Mouse (Mus musculus) small intestine, adult 2 months (tissue): ENCODE data around the gene Hist1h2bg. TPM values are rescaled to one million over a fixed set of nuclear protein-coding genes. Genes with fewer than 3 reads are reported as not detected.

Source experiments
- H3K27ac ChIP-seq: fragments of 200-500 bp; 2 replicates; pipeline ENCODE4 v1.5.1; 2012; ENCODE audit warnings: low read depth, low read length, control low read depth, inconsistent platforms; ENCODE audit not compliant: insufficient read depth
- H3K27me3 ChIP-seq: fragments of 200-500 bp; 2 replicates; pipeline ENCODE4 v1.6.1; 2012; ENCODE audit warnings: mild to moderate bottlenecking, moderate library complexity, low read length, inconsistent platforms; ENCODE audit not compliant: control insufficient read depth, insufficient read depth
- H3K36me3 ChIP-seq: fragments of 200-500 bp; 2 replicates; pipeline ENCODE4 v1.6.1; 2012; ENCODE audit warnings: mild to moderate bottlenecking, low read length, control low read depth, inconsistent platforms; ENCODE audit not compliant: control insufficient read depth, insufficient read depth
- H3K4me1 ChIP-seq: fragments of 200-500 bp; 2 replicates; pipeline ENCODE4 v1.6.1; 2012; ENCODE audit warnings: low read length, inconsistent platforms, mixed read lengths; ENCODE audit not compliant: control insufficient read depth, insufficient read depth, insufficient read length
- H3K4me3 ChIP-seq: fragments of 200-500 bp; 2 replicates; pipeline ENCODE4 v1.5.1; 2012; ENCODE audit warnings: low read depth, mild to moderate bottlenecking, control low read depth, inconsistent platforms, low read length, moderate library complexity
- CTCF ChIP-seq: fragments of 200-500 bp; IDR thresholded peaks from 2 replicates; pipeline ENCODE4 v1.5.1; 2012; ENCODE audit warnings: low read depth, mild to moderate bottlenecking, control low read depth, inconsistent platforms, low read length, moderate library complexity, mixed read lengths; ENCODE audit not compliant: insufficient replicate concordance, insufficient read length; ENCODE audit errors: extremely low read depth
- POLR2A ChIP-seq: fragments of 200-500 bp; IDR thresholded peaks from 2 replicates; pipeline ENCODE4 v1.6.1; 2012; ENCODE audit warnings: low read depth, mild to moderate bottlenecking, control low read depth, inconsistent platforms, low read length, moderate library complexity
- WGBS: fragments of 180-500 bp; shearing (Covaris S2); methylation state at CpG from one replicate; pipeline ENCODE4 v1.1.7; 2018; 5-methylcytosine and 5-hydroxymethylcytosine counted together
- polyA plus RNA-seq: library from polyadenylated mRNA; depleted of rRNA; stranded (reverse); fragments of >200 nt; gene quantifications from 2 replicates; pipeline ENCODE4 v1.2.3, GENCODE M21; 2012

The Hist1h2bg gene
- polyA plus RNA-seq, 1 experiment, result 51.3 TPM

- Histone ChIP-seq H3K4me1 (no peaks in the 10 kb centered on the region), H3K36me3 (no peaks in the 10 kb centered on the region), H3K4me3 (peak overlapping the region; percentile 73), H3K27me3 (no peaks in the 10 kb centered on the region), H3K27ac (no peak overlapping the region)
- TF ChIP-seq CTCF (no peak), POLR2A (no peak)
- WGBS, result 33% methylated on average over 7 of the region's 7 CpGs
Measured at GRCm38 (mm10) chr13:23576351-23576881, 5.2 kb downstream of the Hist1h2bg start.

- Histone ChIP-seq H3K27ac (no peak overlapping the region), H3K36me3 (no peaks in the 10 kb centered on the region), H3K4me3 (no peak overlapping the region), H3K27me3 (no peaks in the 10 kb centered on the region), H3K4me1 (no peaks in the 10 kb centered on the region)
- 49% methylated on average over 6 of the region's 6 CpGs for WGBS
- no peak for TF ChIP-seq POLR2A
- TF ChIP-seq CTCF, result no peak
Measured at GRCm38 (mm10) chr13:23576906-23577639, 5.9 kb downstream of the Hist1h2bg start.

GRCm38 (mm10) chr13:23577835-23578234 lies 6.6 kb downstream of the Hist1h2bg start:
- H3K27me3 ChIP-seq, result no peaks in the 10 kb centered on the region
- no peaks in the 10 kb centered on the region for H3K4me1 ChIP-seq
- H3K4me3 ChIP-seq, result no peak overlapping the region
- TF ChIP-seq CTCF (no peak), POLR2A (no peak)
- H3K36me3 ChIP-seq, result no peaks in the 10 kb centered on the region
- H3K27ac ChIP-seq, result no peak overlapping the region
- 96% methylated on average over 1 of the region's 1 CpGs for WGBS

- H3K27me3 ChIP-seq, result no peaks in the 10 kb centered on the region
- H3K27ac ChIP-seq, result peak within 1 kb of the TSS; percentile 22
- H3K36me3 ChIP-seq, result no peaks in the 10 kb centered on the region
- TF ChIP-seq CTCF (no peak), POLR2A (peak; percentile 98)
- WGBS, result under 1% methylated on average over 43 of the region's 43 CpGs
- peaks cover 2% of the 10 kb centered on the region; the same call in 1 of the 2 replicates for H3K4me1 ChIP-seq
- H3K4me3 ChIP-seq, result peak within 1 kb of the TSS; percentile 64
Measured at GRCm38 (mm10) chr13:23581408-23582218, 10.4 kb downstream of the Hist1h2bg start, which contains the start of gene Hist1h4d. TSS of gene Hist1h4d (plus strand) at chr13:23581598.

- H3K4me3 ChIP-seq, result peak overlapping the region; percentile 18; the same call in 1 of the 2 replicates
- H3K36me3 ChIP-seq, result no peaks in the 10 kb centered on the region
Measured at GRCm38 (mm10) chr13:23582219-23583056, 11.2 kb downstream of the Hist1h2bg start.

GRCm38 (mm10) chr13:23583387-23584068 lies 12.3 kb downstream of the Hist1h2bg start:
- no peak overlapping the region for H3K4me3 ChIP-seq
- peak overlapping the region; percentile 24; the same call in 1 of the 2 replicates for H3K27ac ChIP-seq
- no peaks in the 10 kb centered on the region for H3K27me3 ChIP-seq
- peaks cover 2% of the 10 kb centered on the region; the same call in 1 of the 2 replicates for H3K4me1 ChIP-seq
- TF ChIP-seq CTCF (no peak), POLR2A (no peak)
- H3K36me3 ChIP-seq, result no peaks in the 10 kb centered on the region

More at GRCm38 (mm10) chr13:23582219-23583056, 11.2 kb downstream of the Hist1h2bg start:
- peak overlapping the region; percentile 22 for H3K27ac ChIP-seq
- no peak for TF ChIP-seq CTCF
- TF ChIP-seq POLR2A, result no peak
- 24% methylated on average over 6 of the region's 6 CpGs for WGBS
- H3K4me1 ChIP-seq, result peaks cover 2% of the 10 kb centered on the region; the same call in 1 of the 2 replicates
- no peaks in the 10 kb centered on the region for H3K27me3 ChIP-seq
